ENCODE assay signal across 15 mouse cellular contexts in genomic region chr7:19209494-19209893, GRCm38 (mm10). TPM values are rescaled to one million over a fixed set of nuclear protein-coding genes. Genes with fewer than 3 reads are reported as not detected.
A peak's percentile ranks its signal among the peaks of the same experiment; 100 is the strongest.
DNase-seq lines count a peak whose midpoint lies in the region.
"Had no signal": no experiment of that assay in that cellular context is flagged by ENCODE, and none has a peak within 500 bp of the region (broad histone marks: within the 10 kb centered on the region; RNA-seq: fewer than 3 reads in every experiment).

No protein-coding gene starts in this region.

- peak; percentile 58 for DNase-seq in adrenal gland, adult 2 months
- no peak for DNase-seq in adrenal gland, postnatal 25 days
- DNase-seq in heart, adult 11 months = peak; percentile 51
- DNase-seq in heart, postnatal 10 days = no peak
- DNase-seq in ZHBTc4 (ENCODE audit: low read depth, low spot score) = peak; percentile 80
- no peak for DNase-seq in frontal cortex, postnatal 25 days (ENCODE audit: low spot score in 2 of 2)
- no peak for DNase-seq in kidney, postnatal 4 days
- DNase-seq: cerebellum, adult 11 months; kidney, adult 11 months had no signal

- intact Hi-C loops in heart, postnatal 10 days (cut with DNase I) = loop anchor here (1.0 to 2.0 kb wide), 2 partner anchors 31 to 53 kb away; no protein-coding TSS in a partner anchor

RNA-seq across cellular contexts. Expression of gene Gpr4, which starts 2.8 kb away (rescaled TPM):
- total RNA-seq in adrenal gland, adult 2 months (2021) = 10 to 100 TPM in 1 of 2 experiments, 1 to 10 TPM in 1; 6.4 to 11.8 TPM
- polyA plus RNA-seq in adrenal gland, adult 2 months (2012; rRNA removed) = 20.4 and 23.8 TPM in 2 replicates
- total RNA-seq in adrenal gland, postnatal 25 days (2021) = 6.2 and 7.5 TPM in 2 replicates
- 10 to 100 TPM; 11.4 to 11.8 TPM for total RNA-seq in heart, postnatal 10 days (2021)
- total RNA-seq: common myeloid progenitor, adult 5-6 weeks; granulocyte monocyte progenitor cell, adult 5-6 weeks had no signal
- polyA plus RNA-seq: erythroblast, embryonic 14.5 days had no signal

RNA-seq across cellular contexts. Expression of gene Opa3, which starts 18.6 kb away (rescaled TPM):
- 10 to 100 TPM; 31.2 to 43.5 TPM for total RNA-seq in adrenal gland, adult 2 months (2021)
- 30.2 and 32.3 TPM in 2 replicates for polyA plus RNA-seq in adrenal gland, adult 2 months (2012; rRNA removed)
- total RNA-seq in adrenal gland, postnatal 25 days (2021) = 26.9 and 30.6 TPM in 2 replicates
- total RNA-seq in heart, postnatal 10 days (2021) = 10 to 100 TPM; 53.4 to 57.7 TPM

RNA-seq across cellular contexts. Expression of gene Eml2, which starts 33.3 kb away (rescaled TPM):
- total RNA-seq in adrenal gland, adult 2 months (2021) = 10 to 100 TPM; 34.7 to 69.4 TPM
- polyA plus RNA-seq in adrenal gland, adult 2 months (2012; rRNA removed) = 58.2 and 59.7 TPM in 2 replicates
- 36.3 and 66.2 TPM in 2 replicates for total RNA-seq in adrenal gland, postnatal 25 days (2021)
- total RNA-seq in heart, postnatal 10 days (2021) = 10 to 100 TPM; 47.8 to 56.5 TPM

RNA-seq across cellular contexts. Expression of gene Gipr, which starts 43.6 kb away (rescaled TPM):
- under 1 TPM; 0.41 to 0.58 TPM for total RNA-seq in adrenal gland, adult 2 months (2021)
- 1.6 and 2.6 TPM in 2 replicates for polyA plus RNA-seq in adrenal gland, adult 2 months (2012; rRNA removed)
- 0.27 and 0.43 TPM in 2 replicates for total RNA-seq in adrenal gland, postnatal 25 days (2021)
- under 1 TPM; 0.50 to 0.69 TPM for total RNA-seq in heart, postnatal 10 days (2021)
- total RNA-seq: common myeloid progenitor, adult 5-6 weeks; gastrocnemius, adult 18-20 months; gastrocnemius, postnatal 36 days had no signal
- polyA plus RNA-seq: CD4-positive, CD25-positive, alpha-beta regulatory T cell, adult 4 months; erythroblast, embryonic 14.5 days had no signal

RNA-seq across cellular contexts. Expression of gene Snrpd2, which starts 60.0 kb away (rescaled TPM):
- total RNA-seq in adrenal gland, adult 2 months (2021) = 10 to 100 TPM; 78.3 to 93.6 TPM
- 5.3 and 7.9 TPM in 2 replicates for polyA plus RNA-seq in adrenal gland, adult 2 months (2012; rRNA removed)
- 90.5 and 99.0 TPM in 2 replicates for total RNA-seq in adrenal gland, postnatal 25 days (2021)
- total RNA-seq in heart, postnatal 10 days (2021) = 10 to 100 TPM; 77.1 to 81.0 TPM

Comparison
In these comparisons a context has a peak if more than half of its experiments do, and no peak if none do; other contexts are left out.
1. DNase-seq: peak in adrenal gland, adult 2 months (single experiment), heart, adult 11 months (single experiment) and ZHBTc4 (single experiment); none in adrenal gland, postnatal 25 days (single experiment), heart, postnatal 10 days (0 of 2), frontal cortex, postnatal 25 days (0 of 2) and kidney, postnatal 4 days (0 of 2).